Mouse (Mus musculus) adrenal gland, postnatal 14 days (tissue): ENCODE results near the gene Klhl10. TPM values are rescaled to one million over a fixed set of nuclear protein-coding genes. Genes with fewer than 3 reads are reported as not detected.

Experiments
- DNase-seq: peaks from one replicate; pipeline ENCODE4 v3.0.0; 2021; ENCODE audit warnings: mixed read lengths
- long read RNA-seq, 2 experiments: library from polyadenylated mRNA; stranded (forward); transcript quantifications; one replicate each; pipeline ENCODE4 v2.0.0; 2021
- total RNA-seq: library from RNA; stranded (reverse); gene quantifications from 2 replicates; pipeline ENCODE4 v1.2.3, GENCODE M21; 2021

Klhl10 gene
- 0.94 and 1.5 TPM in 2 replicates for total RNA-seq
- long read RNA-seq, experiment 1 = 0 reads
- long read RNA-seq, experiment 2, partial matches to known transcripts = 0 of 4 reads
- long read RNA-seq, experiment 2, other reads (novel, unspliced or antisense) = 4 of 4 reads

DNA sequence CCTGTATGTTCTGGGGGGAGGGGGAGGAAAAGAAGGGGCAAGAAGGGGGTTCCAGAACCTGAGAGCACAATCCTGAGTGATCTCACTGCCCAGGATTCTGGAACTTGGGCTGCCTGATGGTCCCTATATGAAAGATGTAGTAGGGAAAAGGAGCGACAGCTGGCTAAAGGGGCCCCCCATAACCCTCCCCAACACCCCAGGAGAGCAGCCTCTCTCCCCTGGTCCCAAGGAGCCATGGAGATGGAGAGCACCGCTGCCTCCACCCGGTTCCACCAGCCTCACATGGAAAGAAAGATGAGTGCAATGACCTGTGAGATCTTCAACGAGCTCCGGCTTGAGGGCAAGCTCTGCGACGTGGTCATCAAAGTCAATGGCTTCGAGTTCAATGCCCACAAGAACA is at the start of gene Klhl10, which contains the start of gene Nt5c3b:
Gene Klhl10 (plus strand): TSS at position 121 of the 400 bp plus-strand sequence.
Gene Nt5c3b (minus strand): TSS at position 12 of the 400 bp plus-strand sequence.
- no peak for DNase-seq

GRCm38 (mm10) chr11:100392958-100393357 is 48.8 kb upstream of the Klhl10 start:
- DNase-seq = no peak

DNA sequence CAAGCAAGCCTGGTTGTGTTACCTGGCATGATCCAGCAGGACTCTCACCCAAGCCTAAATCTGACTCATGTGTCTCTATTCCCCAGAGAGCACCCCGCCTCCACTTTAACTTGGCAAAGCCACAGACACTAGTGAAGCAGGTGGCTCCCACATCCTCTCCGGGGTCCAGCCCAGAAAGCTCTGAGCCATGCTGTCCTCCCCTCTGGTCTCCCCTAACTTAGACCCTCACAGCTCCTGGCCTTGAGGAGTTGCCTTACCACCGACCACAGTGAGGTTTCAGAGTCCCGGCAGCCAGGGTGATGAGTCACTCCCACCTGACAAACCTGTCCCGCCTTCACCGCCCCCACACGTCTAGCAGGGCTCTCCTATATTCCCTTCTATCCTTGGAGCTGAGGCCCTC is 48.0 kb upstream of the Klhl10 start:
- DNase-seq = no peak

- DNase-seq = no peak
Measured at GRCm38 (mm10) chr11:100394353-100395074, 47.2 kb upstream of the Klhl10 start.

- DNase-seq = peak; percentile 88
Measured at GRCm38 (mm10) chr11:100395200-100395599, 46.5 kb upstream of the Klhl10 start.

- DNase-seq = peak; percentile 53
Measured at GRCm38 (mm10) chr11:100395861-100396631, 45.7 kb upstream of the Klhl10 start.

DNA sequence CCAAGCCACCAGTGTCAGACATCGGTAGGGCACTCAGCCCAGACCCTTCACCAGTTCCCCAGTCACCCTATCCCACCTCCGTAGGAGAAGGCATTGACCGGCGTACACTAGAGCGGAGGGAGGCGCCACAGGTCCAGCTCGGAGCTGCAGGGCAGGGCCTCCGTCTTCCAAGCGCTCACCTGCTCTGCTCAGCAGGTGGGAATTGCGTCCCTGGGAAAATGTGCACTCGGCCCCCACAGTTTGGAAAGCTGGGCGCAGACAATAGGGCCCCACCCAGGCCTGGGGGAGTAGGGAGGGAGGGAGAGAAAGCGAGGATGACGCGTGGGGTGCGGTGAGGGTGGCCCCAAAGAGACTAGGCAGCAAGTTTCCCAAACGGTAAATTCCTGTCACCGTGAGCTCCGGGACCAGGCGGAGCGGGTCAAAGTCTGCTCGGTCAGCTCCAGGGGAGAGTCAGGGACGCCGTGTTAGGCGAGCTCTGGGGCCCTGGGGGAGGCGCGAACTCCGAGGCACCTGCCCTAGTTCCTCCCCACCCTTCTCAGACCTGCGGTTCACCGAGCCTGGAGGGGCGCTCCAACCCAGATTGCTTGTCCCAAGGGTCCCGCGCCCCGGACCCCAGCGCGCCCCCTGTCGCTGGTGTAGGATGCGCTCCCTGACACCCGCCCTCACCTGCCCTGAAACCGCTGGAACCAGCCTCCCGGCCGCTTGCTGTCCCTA is 44.7 kb upstream of the Klhl10 start:
- DNase-seq = no peak

- DNase-seq = peak; percentile 100
Measured at GRCm38 (mm10) chr11:100397600-100398389, 43.9 kb upstream of the Klhl10 start, which contains the start of gene Jup. Jup (minus strand) TSS chr11:100397763.

DNA sequence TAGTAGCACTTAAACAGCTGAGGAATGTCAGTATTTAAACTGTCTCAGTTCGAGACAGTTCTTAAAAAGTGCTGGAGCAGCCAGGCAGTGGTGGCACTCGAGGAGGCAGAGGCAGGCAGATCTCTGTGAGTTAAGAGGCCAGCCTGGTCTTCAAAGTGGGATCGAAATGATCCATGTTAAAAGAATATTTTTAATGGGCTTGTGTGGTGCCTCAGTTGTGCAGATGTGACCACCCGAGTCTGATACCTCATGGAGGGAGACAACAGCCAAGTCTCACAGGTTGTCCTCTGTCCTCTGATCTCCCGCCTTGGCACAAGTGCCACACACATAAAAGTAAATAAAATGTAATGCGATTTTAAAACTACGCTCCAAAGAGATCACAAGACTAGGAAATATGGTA is 43.2 kb upstream of the Klhl10 start:
- no peak for DNase-seq

- DNase-seq = no peak
Measured at GRCm38 (mm10) chr11:100399320-100399719, 42.4 kb upstream of the Klhl10 start.

DNA sequence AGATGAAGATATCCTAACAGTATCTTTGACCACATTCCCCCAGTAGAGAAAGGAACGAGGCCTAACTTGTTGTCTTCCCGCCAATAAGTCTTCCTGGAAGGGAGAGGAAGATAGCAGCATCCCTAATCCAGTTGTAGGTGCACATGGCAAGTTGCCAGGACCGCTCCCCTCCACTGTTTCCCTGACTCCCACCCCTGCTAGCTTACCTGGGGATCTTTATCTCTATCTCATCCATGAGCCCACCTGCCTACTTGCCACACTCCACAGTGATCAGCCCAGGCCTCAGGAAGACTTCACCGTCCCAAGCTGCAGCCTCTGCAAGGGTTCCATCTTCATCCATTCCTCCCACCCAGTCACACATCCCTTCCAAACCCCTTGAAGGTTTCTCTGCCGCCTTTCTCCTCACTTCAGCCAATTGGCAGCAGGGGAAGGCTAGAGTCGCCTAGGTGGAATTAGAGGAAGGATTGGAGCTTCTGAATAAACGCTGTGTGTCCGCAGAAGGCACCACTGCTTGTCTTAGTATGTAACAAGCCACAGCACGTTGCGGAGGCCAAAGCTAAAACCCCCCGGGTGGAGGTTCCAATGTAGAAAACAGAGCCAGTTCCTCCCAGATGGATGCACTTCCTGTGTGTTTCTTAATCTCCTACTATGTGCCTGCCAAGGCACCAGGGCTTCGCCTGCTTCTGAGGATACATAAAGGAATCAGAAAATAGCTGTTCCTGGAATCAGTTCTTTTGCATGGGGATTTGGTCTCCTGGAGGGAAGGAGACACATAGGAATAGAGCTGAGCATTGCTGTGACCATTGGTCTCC is 41.8 kb upstream of the Klhl10 start:
- DNase-seq = no peak

GRCm38 (mm10) chr11:100400842-100401241 is 40.9 kb upstream of the Klhl10 start:
- no peak for DNase-seq

DNA sequence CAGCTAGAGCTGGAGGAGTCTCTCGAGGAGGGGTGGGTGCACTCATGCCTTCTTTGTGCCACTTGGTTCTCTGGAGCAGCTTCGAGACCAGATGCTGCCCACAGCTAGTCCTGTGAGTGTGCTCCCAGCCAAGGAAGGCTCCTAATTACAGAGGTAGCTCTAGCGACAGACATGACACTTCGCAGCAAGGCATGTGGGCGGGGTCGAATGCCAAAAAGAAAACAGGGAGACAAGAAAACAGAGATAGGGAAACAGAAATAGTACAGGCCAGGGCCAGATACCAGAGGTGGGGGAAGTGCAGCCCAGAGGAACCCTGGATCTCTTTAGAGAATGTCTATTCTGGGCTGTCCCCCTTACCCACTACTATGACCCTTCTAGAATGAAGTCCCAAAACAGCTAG is 39.5 kb upstream of the Klhl10 start:
- DNase-seq = peak; percentile 31

- DNase-seq = no peak
Measured at GRCm38 (mm10) chr11:100402682-100403081, 39.0 kb upstream of the Klhl10 start.

- DNase-seq = peak; percentile 41
Measured at GRCm38 (mm10) chr11:100403445-100404134, 38.1 kb upstream of the Klhl10 start.

DNA sequence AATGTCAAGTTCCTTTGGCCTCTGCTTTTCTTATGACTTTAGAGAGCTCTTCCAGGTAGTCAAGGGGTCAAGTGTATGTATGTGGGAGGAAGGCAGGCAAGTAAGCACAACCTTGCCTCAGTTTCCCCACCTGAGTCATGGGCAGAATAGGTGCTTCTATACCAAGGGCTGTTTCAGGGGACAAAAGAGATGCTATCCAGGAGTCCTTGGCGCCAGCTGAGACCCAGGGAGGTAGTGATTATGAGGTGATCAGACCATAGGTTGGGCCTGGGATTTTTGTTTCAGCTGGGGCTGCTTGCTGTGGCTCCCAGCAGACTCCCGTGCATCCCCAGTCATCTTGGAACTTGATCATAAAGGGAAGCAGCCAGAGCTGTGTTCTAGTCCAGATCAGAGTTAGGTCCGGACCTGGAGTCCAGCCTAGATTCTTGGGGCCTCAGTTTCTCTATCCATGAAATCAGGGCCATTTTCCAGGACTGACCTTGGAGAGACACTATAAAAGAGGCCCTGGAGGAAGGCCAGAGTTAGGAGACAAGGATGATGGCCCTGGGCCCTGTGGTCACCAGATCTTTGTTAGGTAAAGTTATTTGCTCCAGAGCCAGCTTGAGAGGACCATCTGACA is 37.2 kb upstream of the Klhl10 start:
- DNase-seq = no peak

DNA sequence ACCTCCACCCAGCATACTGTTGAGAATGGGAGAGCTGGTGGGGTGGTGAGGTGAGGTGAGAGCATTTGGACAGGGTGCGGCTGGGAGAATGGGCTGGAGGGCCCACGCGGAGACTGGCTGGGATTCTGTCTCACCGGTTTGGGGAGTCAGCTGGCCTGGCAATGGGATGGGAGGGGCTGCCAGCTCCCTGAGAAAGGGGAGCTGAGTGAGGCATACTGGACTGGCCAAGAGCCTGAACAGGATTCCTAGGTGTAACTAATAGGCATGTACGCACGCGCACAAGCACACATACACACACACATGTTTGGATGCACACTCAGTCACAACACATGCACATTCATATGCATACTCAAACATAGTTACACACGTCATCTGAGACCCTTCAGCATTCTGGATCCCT is 35.4 kb upstream of the Klhl10 start:
- no peak for DNase-seq

GRCm38 (mm10) chr11:100406995-100407705 is 34.6 kb upstream of the Klhl10 start:
- DNase-seq = no peak
